Mouse (Mus musculus) ovary, postnatal 10 days (tissue): ENCODE results near the gene Traf3ip3.

Experiments used
- DNase-seq: peaks from one replicate; pipeline ENCODE4 v3.0.0; 2022; ENCODE audit warnings: low spot score

Traf3ip3 gene

GRCm38 (mm10) chr1:193159163-193159562, 42.3 kb downstream of the Traf3ip3 start:
- DNase-seq = no peak

GRCm38 (mm10) chr1:193157111-193157492, 44.4 kb downstream of the Traf3ip3 start:
- DNase-seq = no peak

GRCm38 (mm10) chr1:193156316-193157110, 45.0 kb downstream of the Traf3ip3 start:
- DNase-seq = no peak

- no peak for DNase-seq
These were observed 47.9 kb downstream of the Traf3ip3 start for GRCm38 (mm10) chr1:193153561-193153960.

GRCm38 (mm10) chr1:193152872-193153271, 48.6 kb downstream of the Traf3ip3 start, which contains the start of gene Irf6:
Irf6 (plus strand) TSS chr1:193153111.
- peak; percentile 25 for DNase-seq

- DNase-seq = no peak
These were observed 50.4 kb downstream of the Traf3ip3 start for GRCm38 (mm10) chr1:193151134-193151533.

GRCm38 (mm10) chr1:193149231-193149630, 52.3 kb downstream of the Traf3ip3 start:
- no peak for DNase-seq

- no peak for DNase-seq
These were observed 55.1 kb downstream of the Traf3ip3 start for GRCm38 (mm10) chr1:193146416-193146815.

GRCm38 (mm10) chr1:193145101-193145500, 56.4 kb downstream of the Traf3ip3 start:
- DNase-seq = no peak

GRCm38 (mm10) chr1:193144516-193144915, 57.0 kb downstream of the Traf3ip3 start:
- no peak for DNase-seq

- DNase-seq = no peak
These were observed 58.9 kb downstream of the Traf3ip3 start for GRCm38 (mm10) chr1:193142517-193143062.

- no peak for DNase-seq
These were observed 60.4 kb downstream of the Traf3ip3 start for GRCm38 (mm10) chr1:193141118-193141517.

- DNase-seq = no peak
These were observed 62.8 kb downstream of the Traf3ip3 start for GRCm38 (mm10) chr1:193138669-193139068.

- no peak for DNase-seq
These were observed 63.4 kb downstream of the Traf3ip3 start for GRCm38 (mm10) chr1:193138087-193138486.

- no peak for DNase-seq
These were observed 67.8 kb downstream of the Traf3ip3 start for GRCm38 (mm10) chr1:193133726-193134125.

GRCm38 (mm10) chr1:193132385-193132784, 69.1 kb downstream of the Traf3ip3 start:
- DNase-seq = no peak

GRCm38 (mm10) chr1:193131311-193131948, 70.1 kb downstream of the Traf3ip3 start:
- no peak for DNase-seq

- DNase-seq = no peak
These were observed 70.7 kb downstream of the Traf3ip3 start for GRCm38 (mm10) chr1:193130839-193131238.

GRCm38 (mm10) chr1:193130456-193130825, 71.1 kb downstream of the Traf3ip3 start:
- DNase-seq = no peak

GRCm38 (mm10) chr1:193129786-193130455, 71.6 kb downstream of the Traf3ip3 start, which contains the start of gene Diexf:
Diexf (minus strand) TSS chr1:193130272.
- DNase-seq = peak; percentile 96

- no peak for DNase-seq
These were observed 72.2 kb downstream of the Traf3ip3 start for GRCm38 (mm10) chr1:193129321-193129720.

GRCm38 (mm10) chr1:193128055-193128454, 73.4 kb downstream of the Traf3ip3 start:
- no peak for DNase-seq
